Mouse (Mus musculus) hindbrain, embryonic 15.5 days (tissue): ENCODE measurements around the gene Vps16. TPM values are rescaled to one million over a fixed set of nuclear protein-coding genes. Genes with fewer than 3 reads are reported as not detected.
A peak's percentile ranks its signal among the peaks of the same experiment; 100 is the strongest.

Experiments used
- ATAC-seq: fragments of 200-750 bp; cut with Nextera tagmentation; 2 replicates; pipeline ENCODE4 v1.8.0; 2017; ENCODE audit warnings: low read depth, moderate number of reproducible peaks, moderate TSS enrichment; ENCODE audit not compliant: low FRiP score
- H3K27ac ChIP-seq: fragments of 300-500 bp; sonication (generic); replicated peaks from 2 replicates; pipeline ENCODE4 v1.5.1; 2015; ENCODE audit warnings: mild to moderate bottlenecking, inconsistent platforms
- H3K27me3 ChIP-seq: fragments of 300-500 bp; sonication (generic); 2 replicates; pipeline ENCODE4 v1.6.1; 2015; ENCODE audit warnings: control low read depth, inconsistent platforms
- H3K36me3 ChIP-seq: fragments of 300-500 bp; sonication (generic); 2 replicates; pipeline ENCODE4 v1.6.1; 2015; ENCODE audit warnings: control low read depth, inconsistent platforms
- H3K4me1 ChIP-seq: fragments of 300-500 bp; sonication (generic); replicated peaks from 2 replicates; pipeline ENCODE4 v1.6.1; 2015; ENCODE audit warnings: control low read depth, inconsistent platforms
- H3K4me2 ChIP-seq: fragments of 300-500 bp; sonication (generic); 2 replicates; pipeline ENCODE4 v1.6.1; 2015; ENCODE audit warnings: moderate library complexity, mild to moderate bottlenecking, inconsistent platforms
- H3K4me3 ChIP-seq: fragments of 300-500 bp; sonication (generic); 2 replicates; pipeline ENCODE4 v1.5.1; 2015; ENCODE audit warnings: mild to moderate bottlenecking, inconsistent platforms
- H3K9ac ChIP-seq: fragments of 300-500 bp; sonication (generic); 2 replicates; pipeline ENCODE4 v1.6.1; 2015; ENCODE audit warnings: inconsistent platforms
- H3K9me3 ChIP-seq: fragments of 300-500 bp; sonication (generic); 2 replicates; pipeline ENCODE4 v1.6.1; 2016; ENCODE audit warnings: control low read depth, inconsistent platforms
- WGBS: fragments of 180-500 bp; shearing (Covaris S2); methylation state at CpG from one replicate; pipeline ENCODE4 v1.1.7; 2015; 5-methylcytosine and 5-hydroxymethylcytosine counted together
- polyA plus RNA-seq: library from polyadenylated mRNA; unstranded; fragments of >200 nt; fragmentation: Nextera tagmentation; extraction: Ambion mirVana; gene quantifications from 2 replicates; pipeline ENCODE4 v1.2.1, GENCODE M21; 2015

The Vps16 gene
- polyA plus RNA-seq, 1 experiment from 2014 or later: 105 TPM

DNA sequence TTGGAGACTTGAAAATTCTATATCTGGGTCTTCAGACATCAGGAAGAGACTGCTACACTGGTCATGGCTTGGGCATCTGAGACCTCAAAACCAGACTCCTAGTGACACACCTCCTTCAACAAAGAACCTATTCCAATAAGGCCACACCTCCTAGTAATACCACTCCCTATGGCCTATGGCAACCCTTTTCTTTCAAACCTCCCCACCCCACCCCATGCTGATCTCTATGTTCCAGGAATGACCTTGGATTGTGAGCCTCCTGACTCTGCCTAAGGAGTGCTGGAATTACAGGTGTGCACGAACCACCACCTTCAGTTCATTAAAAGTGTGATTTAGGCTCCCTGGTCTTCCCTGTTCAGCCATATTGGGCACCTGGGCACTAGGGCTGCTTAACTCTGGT is 24.1 kb upstream of the Vps16 start:
- peaks cover 16% of the 10 kb centered on the region for H3K4me1 ChIP-seq
- H3K36me3 ChIP-seq: no peaks in the 10 kb centered on the region
- H3K4me3 ChIP-seq: no peak overlapping the region
- 97% methylated on average over 1 of the region's 1 CpGs for WGBS
- H3K27me3 ChIP-seq: no peaks in the 10 kb centered on the region
- no peaks in the 10 kb centered on the region for H3K9me3 ChIP-seq
- no peak overlapping the region for H3K9ac ChIP-seq
- H3K4me2 ChIP-seq: no peak overlapping the region
- no peak overlapping the region for H3K27ac ChIP-seq
- no peak for ATAC-seq

DNA sequence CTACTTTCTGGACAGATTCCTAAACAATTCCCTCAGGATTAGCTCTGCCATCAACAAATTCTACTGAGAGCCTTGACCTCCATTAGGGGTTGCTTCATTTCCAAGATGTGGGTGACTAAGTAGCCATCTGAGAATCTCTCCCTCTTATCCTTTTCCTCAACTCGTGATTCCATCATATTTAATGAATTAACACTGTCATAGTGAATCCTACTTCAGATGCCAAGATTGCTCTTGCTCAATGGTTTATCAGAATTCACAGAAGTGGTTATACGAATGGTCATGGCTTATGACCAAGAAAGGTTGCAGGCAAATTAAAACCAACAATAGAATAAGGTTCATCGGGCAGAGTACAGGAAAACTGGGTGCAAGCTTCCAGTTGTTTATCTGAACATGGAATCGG is 22.2 kb upstream of the Vps16 start:
- no peaks in the 10 kb centered on the region for H3K9me3 ChIP-seq
- H3K4me1 ChIP-seq: peaks cover 13% of the 10 kb centered on the region
- no peak overlapping the region for H3K4me3 ChIP-seq
- no peaks in the 10 kb centered on the region for H3K27me3 ChIP-seq
- H3K4me2 ChIP-seq: no peak overlapping the region
- H3K27ac ChIP-seq: no peak overlapping the region
- WGBS: 84% methylated on average over 4 of the region's 4 CpGs
- H3K36me3 ChIP-seq: no peaks in the 10 kb centered on the region
- ATAC-seq: no peak
- no peak overlapping the region for H3K9ac ChIP-seq

DNA sequence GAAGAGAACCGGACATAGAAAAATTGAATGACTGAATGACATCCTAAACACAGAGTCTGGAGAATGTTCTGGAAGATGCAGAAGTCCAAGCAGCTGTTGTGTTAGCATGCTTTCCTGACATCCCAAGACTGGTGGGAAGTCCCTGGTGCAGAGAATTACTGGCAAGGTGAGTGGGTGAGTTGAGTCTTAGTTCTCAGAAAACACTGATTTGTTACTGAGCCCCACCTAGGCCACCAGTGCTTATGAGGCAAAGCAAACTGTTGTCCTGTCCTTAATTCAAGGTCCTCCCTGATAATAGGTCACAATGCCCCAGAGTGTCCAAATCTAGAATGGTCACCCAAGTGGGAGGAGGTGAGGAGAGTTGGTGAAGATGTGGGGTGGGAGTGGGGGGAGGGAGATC is 19.2 kb upstream of the Vps16 start, which contains the start of the genes Gm28372 and 1700020A23Rik:
Gene Gm28372 (plus strand): TSS at position 301 of the 400 bp plus-strand sequence.
Gene 1700020A23Rik (plus strand): TSS at position 321 of the 400 bp plus-strand sequence.
- H3K4me2 ChIP-seq: no peak within 1 kb of the TSS
- no peaks in the 10 kb centered on the region for H3K9me3 ChIP-seq
- no peaks in the 10 kb centered on the region for H3K27me3 ChIP-seq
- H3K36me3 ChIP-seq: no peaks in the 10 kb centered on the region
- WGBS: 92% methylated on average over 1 of the region's 1 CpGs
- ATAC-seq: no peak
- H3K27ac ChIP-seq: no peak within 1 kb of the TSS
- no peak within 1 kb of the TSS for H3K4me3 ChIP-seq
- 0 out of 2 replicates have a peak, but pooled peaks cover 4% of the 10 kb centered on the region for H3K4me1 ChIP-seq
- H3K9ac ChIP-seq: no peak within 1 kb of the TSS

GRCm38 (mm10) chr2:130406178-130406577 is 18.0 kb upstream of the Vps16 start, which contains the start of gene Tmem239:
Gene Tmem239 (plus strand): TSS chr2:130406478.
- 66% methylated on average over 2 of the region's 2 CpGs for WGBS
- no peak for ATAC-seq
- H3K4me3 ChIP-seq: no peak within 1 kb of the TSS
- H3K4me2 ChIP-seq: no peak within 1 kb of the TSS
- H3K27me3 ChIP-seq: no peaks in the 10 kb centered on the region
- H3K27ac ChIP-seq: no peak within 1 kb of the TSS
- H3K4me1 ChIP-seq: 0 out of 2 replicates have a peak, but pooled peaks cover 4% of the 10 kb centered on the region
- no peaks in the 10 kb centered on the region for H3K36me3 ChIP-seq
- H3K9me3 ChIP-seq: no peaks in the 10 kb centered on the region
- no peak within 1 kb of the TSS for H3K9ac ChIP-seq

DNA sequence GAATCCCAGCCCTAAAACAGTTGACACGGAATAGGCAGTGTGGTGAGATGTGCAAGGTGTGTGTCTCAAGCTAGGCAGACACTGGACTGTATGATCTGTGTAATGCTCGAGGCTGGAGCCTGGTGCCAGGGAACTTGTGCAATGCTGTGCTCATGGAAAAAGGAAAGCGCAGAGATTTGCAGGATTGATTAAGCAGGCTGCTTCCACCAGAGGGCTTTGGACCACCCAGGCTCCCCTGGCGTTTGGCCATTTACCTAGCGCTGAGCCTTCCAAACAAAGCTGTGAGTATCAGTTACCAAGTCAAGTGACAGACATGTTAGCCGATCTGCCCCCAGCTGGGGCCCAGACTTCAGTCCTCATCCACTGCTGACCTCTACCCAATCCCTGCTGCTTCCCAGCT is 15.9 kb upstream of the Vps16 start:
- no peak overlapping the region for H3K4me2 ChIP-seq
- H3K9me3 ChIP-seq: no peaks in the 10 kb centered on the region
- H3K36me3 ChIP-seq: no peaks in the 10 kb centered on the region
- no peak overlapping the region for H3K4me3 ChIP-seq
- 22% methylated on average over 6 of the region's 6 CpGs for WGBS
- no peak overlapping the region for H3K9ac ChIP-seq
- no peak for ATAC-seq
- H3K27ac ChIP-seq: no peak overlapping the region
- H3K27me3 ChIP-seq: no peaks in the 10 kb centered on the region
- H3K4me1 ChIP-seq: 0 out of 2 replicates have a peak, but pooled peaks cover 4% of the 10 kb centered on the region

GRCm38 (mm10) chr2:130411558-130412495 is 12.3 kb upstream of the Vps16 start:
- no peak for ATAC-seq
- WGBS: 35% methylated on average over 16 of the region's 16 CpGs
- Histone ChIP-seq H3K9ac (no peak overlapping the region), H3K9me3 (no peaks in the 10 kb centered on the region), H3K27me3 (no peaks in the 10 kb centered on the region), H3K4me1 (0 out of 2 replicates have a peak, but pooled peaks cover 4% of the 10 kb centered on the region), H3K4me3 (no peak overlapping the region), H3K27ac (no peak overlapping the region), H3K4me2 (no peak overlapping the region), H3K36me3 (no peaks in the 10 kb centered on the region)

- Histone ChIP-seq H3K9me3 (no peaks in the 10 kb centered on the region), H3K27me3 (no peaks in the 10 kb centered on the region), H3K4me3 (no peak overlapping the region), H3K9ac (no peak overlapping the region), H3K4me2 (no peak overlapping the region), H3K4me1 (0 out of 2 replicates have a peak, but pooled peaks cover 4% of the 10 kb centered on the region), H3K36me3 (no peaks in the 10 kb centered on the region), H3K27ac (no peak overlapping the region)
- ATAC-seq: no peak
- WGBS: 86% methylated on average over 3 of the region's 3 CpGs
Observed at GRCm38 (mm10) chr2:130412775-130413174, 11.4 kb upstream of the Vps16 start.

DNA sequence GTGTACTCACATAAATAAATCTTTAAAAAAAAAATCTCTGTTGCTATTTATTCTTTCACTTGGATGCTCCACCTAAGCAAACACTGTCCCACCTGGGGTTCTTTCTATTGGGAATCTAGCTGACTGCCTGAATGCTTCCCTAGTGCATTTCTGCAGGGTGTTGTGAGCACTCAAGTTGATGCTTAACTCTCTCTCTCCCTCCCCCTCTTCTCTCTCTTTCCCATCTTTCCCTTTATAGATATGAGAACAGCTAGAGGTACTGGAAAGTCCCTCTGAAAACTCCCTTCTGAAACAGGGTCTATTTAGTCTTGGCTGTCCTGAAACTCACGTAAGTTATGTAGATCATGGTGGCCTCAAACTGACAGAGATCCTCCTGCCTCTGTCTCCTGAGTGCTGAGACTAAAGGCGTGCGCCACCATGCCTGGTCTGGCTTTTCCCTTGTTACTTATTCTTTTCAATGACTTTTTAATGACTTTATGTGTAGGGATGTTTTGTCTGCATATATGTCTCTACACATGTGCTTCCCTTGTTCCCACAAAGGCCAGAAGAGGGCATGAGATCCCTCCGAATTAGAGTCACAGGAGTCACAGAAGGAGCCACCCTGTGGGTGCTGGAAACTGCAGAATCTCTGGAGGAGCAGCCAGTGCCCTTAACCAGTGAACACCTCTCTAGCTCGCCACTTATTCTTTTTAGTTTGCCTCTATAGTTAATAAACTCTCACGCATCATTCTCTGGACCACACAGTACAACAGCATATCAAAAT is 9.9 kb upstream of the Vps16 start:
- 81% methylated on average over 6 of the region's 6 CpGs for WGBS
- Histone ChIP-seq H3K27me3 (no peaks in the 10 kb centered on the region), H3K9me3 (no peaks in the 10 kb centered on the region), H3K36me3 (0 out of 2 replicates have a peak, but pooled peaks cover 4% of the 10 kb centered on the region), H3K4me1 (0 out of 2 replicates have a peak, but pooled peaks cover under 1% of the 10 kb centered on the region), H3K27ac (no peak overlapping the region), H3K4me3 (no peak overlapping the region), H3K9ac (no peak overlapping the region), H3K4me2 (no peak overlapping the region)
- ATAC-seq: no peak

DNA sequence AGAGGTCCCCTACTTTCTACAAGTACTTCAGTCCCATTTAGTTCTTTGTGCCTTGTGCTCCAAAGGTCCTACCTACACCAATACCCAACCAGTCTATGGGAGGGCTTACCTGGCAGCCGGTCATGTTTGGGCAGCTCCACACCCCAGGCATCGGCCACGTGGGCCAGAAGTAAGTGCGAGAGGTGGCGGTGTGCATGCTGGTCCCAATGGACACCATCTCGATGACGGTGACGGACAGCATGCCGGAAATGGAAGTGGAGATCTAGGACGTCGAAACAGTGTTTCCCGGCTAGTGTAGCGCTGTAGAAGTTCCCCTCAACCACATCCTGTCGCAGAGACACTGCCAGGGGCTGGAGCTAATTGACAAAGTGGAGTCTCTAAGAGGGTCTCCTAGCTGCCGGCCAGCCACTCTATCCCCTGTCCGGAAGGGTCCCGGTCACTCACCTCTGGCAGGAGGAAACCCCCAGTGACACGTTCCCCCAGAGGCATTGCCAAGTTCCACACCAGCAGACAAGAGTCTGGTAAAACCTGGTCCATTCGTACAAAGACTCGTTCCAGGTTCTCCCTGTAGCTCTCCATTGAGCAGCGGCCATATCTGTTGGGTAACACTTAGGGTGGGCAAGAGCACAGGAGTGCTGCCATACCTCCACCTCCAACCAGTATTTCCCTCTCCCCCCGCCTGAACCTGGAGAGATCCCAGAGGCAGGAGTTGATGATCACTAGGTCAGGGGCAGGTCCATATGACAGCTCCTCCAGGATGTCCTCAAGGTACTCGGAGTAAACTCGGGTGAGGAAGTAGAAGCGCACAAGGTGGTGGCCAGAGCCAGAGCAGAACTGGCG is 2.1 kb upstream of the Vps16 start:
- WGBS: 95% methylated on average over 26 of the region's 26 CpGs
- Histone ChIP-seq H3K9ac (no peak overlapping the region), H3K27me3 (no peaks in the 10 kb centered on the region), H3K4me1 (peaks cover 51% of the 10 kb centered on the region), H3K4me3 (no peak overlapping the region), H3K9me3 (no peaks in the 10 kb centered on the region), H3K4me2 (no peak overlapping the region), H3K36me3 (0 out of 2 replicates have a peak, but pooled peaks cover 6% of the 10 kb centered on the region), H3K27ac (no peak overlapping the region)
- no peak for ATAC-seq

DNA sequence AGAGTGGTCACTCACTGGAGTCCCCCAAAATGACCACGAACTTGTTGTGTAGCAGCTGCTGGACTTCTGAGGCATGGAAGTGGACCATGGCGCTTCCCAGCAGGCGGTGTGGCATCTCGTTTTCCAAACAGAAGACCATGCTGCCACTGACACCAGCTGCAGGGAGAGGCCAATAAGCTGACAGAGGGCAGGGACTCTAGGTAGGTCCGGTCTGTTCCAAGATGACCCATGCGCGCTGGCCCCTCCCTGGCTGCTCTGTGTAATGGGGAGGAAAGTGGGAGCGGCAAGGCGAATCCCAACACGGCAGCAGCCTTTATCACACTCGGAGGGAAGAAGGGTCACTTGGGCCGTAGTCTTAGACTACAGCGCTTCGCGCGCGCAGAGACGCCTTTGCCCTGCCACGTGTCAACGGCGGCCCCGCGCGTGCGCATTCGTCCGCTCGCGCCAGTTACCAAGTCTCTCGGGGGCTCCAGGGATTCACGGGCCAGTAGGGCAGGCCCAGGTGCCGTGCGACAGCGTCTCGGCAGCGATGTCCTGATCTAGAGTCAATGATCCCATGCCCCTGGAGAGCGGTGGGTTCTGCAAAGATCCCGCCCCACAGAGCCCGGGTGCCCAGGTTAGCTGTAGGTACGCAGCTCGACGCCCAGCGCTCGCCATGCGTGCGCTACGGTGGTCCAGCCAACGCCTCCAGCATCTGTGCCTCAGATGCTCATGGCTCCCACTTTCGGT is 578 bp upstream of the Vps16 start:
- Histone ChIP-seq H3K27me3 (no peaks in the 10 kb centered on the region), H3K9ac (peak overlapping the region; percentile 88), H3K4me3 (peak overlapping the region; percentile 96), H3K27ac (peak overlapping the region; percentile 98), H3K9me3 (no peaks in the 10 kb centered on the region), H3K4me2 (peak overlapping the region; percentile 78), H3K4me1 (peaks cover 51% of the 10 kb centered on the region), H3K36me3 (0 out of 2 replicates have a peak, but pooled peaks cover 6% of the 10 kb centered on the region)
- WGBS: 15% methylated on average over 49 of the region's 49 CpGs
- ATAC-seq: peak; percentile 84

DNA sequence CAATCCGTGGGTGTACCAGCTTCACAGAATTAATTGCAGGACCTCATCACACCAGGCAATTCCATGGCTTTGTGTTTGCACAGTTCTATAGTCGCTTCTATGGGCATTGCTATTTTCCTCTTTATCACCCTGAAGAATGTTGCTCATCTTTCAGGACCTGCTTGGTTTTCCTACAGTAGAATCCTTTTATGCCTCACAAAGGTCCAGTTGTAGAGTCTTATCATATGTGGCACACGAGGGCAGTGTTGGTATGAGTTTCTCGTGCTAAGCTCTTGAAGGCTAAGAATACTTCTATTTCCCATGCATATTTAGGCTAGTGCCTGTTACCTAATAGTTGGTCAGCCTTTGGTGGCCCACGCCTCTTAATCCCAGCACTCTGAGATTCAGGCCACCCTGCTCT is 973 bp downstream of the Vps16 start:
- ATAC-seq: no peak
- H3K9me3 ChIP-seq: no peaks in the 10 kb centered on the region
- H3K4me3 ChIP-seq: peak overlapping the region; percentile 96
- H3K27ac ChIP-seq: peak overlapping the region; percentile 98
- H3K9ac ChIP-seq: peak overlapping the region; percentile 88
- peaks cover 49% of the 10 kb centered on the region for H3K4me1 ChIP-seq
- WGBS: 40% methylated on average over 5 of the region's 5 CpGs
- peak overlapping the region; percentile 78 for H3K4me2 ChIP-seq
- no peaks in the 10 kb centered on the region for H3K27me3 ChIP-seq
- no peaks in the 10 kb centered on the region for H3K36me3 ChIP-seq
